Mouse (Mus musculus) heart, embryonic 15.5 days (tissue): ENCODE results near the gene Sema6b. TPM values are rescaled to one million over a fixed set of nuclear protein-coding genes. Genes with fewer than 3 reads are reported as not detected.
A peak's percentile ranks its signal among the peaks of the same experiment; 100 is the strongest.

Experiments used
- ATAC-seq: fragments of 200-750 bp; cut with Nextera tagmentation; replicated peaks from 2 replicates; pipeline ENCODE4 v1.8.0; 2017; ENCODE audit warnings: low read depth, moderate TSS enrichment; ENCODE audit not compliant: insufficient number of reproducible peaks, insufficient read depth, low FRiP score
- H3K27ac ChIP-seq: fragments of 300-500 bp; sonication (generic); 2 replicates; pipeline ENCODE4 v1.5.1; 2015; ENCODE audit warnings: mild to moderate bottlenecking, inconsistent platforms
- H3K27me3 ChIP-seq: fragments of 300-500 bp; sonication (generic); 2 replicates; pipeline ENCODE4 v1.6.1; 2015; ENCODE audit warnings: inconsistent platforms
- H3K36me3 ChIP-seq: fragments of 300-500 bp; sonication (generic); 2 replicates; pipeline ENCODE4 v1.6.1; 2015; ENCODE audit warnings: mild to moderate bottlenecking, inconsistent platforms
- H3K4me1 ChIP-seq: fragments of 300-500 bp; sonication (generic); replicated peaks from 2 replicates; pipeline ENCODE4 v1.6.1; 2015; ENCODE audit warnings: inconsistent platforms
- H3K4me2 ChIP-seq: fragments of 300-500 bp; sonication (generic); 2 replicates; pipeline ENCODE4 v1.6.1; 2015; ENCODE audit warnings: inconsistent platforms, mild to moderate bottlenecking, moderate library complexity
- H3K4me3 ChIP-seq: fragments of 300-500 bp; sonication (generic); 2 replicates; pipeline ENCODE4 v1.5.1; 2015; ENCODE audit warnings: mild to moderate bottlenecking, inconsistent platforms
- H3K9ac ChIP-seq: fragments of 300-500 bp; sonication (generic); 2 replicates; pipeline ENCODE4 v1.6.1; 2015; ENCODE audit warnings: mild to moderate bottlenecking, inconsistent platforms
- H3K9me3 ChIP-seq: fragments of 300-500 bp; sonication (generic); replicated peaks from 2 replicates; pipeline ENCODE4 v1.6.1; 2016; ENCODE audit warnings: inconsistent platforms
- WGBS: fragments of 180-500 bp; shearing (Covaris S2); methylation state at CpG from one replicate; pipeline ENCODE4 v1.1.7; 2015; ENCODE audit warnings: mixed read lengths; 5-methylcytosine and 5-hydroxymethylcytosine counted together
- polyA plus RNA-seq: library from polyadenylated mRNA; unstranded; fragments of >200 nt; fragmentation: Nextera tagmentation; extraction: Ambion mirVana; gene quantifications from 2 replicates; pipeline ENCODE4 v1.2.1, GENCODE M21; 2015

The Sema6b gene
- polyA plus RNA-seq, 1 experiment from 2014 or later: 0.92 TPM

GRCm38 (mm10) chr17:56165671-56166070 is 25.5 kb upstream of the Sema6b start:
- no peaks in the 10 kb centered on the region for H3K27me3 ChIP-seq
- ATAC-seq: no peak
- H3K4me1 ChIP-seq: peaks cover 29% of the 10 kb centered on the region
- H3K9ac ChIP-seq: no peak overlapping the region
- no peaks in the 10 kb centered on the region for H3K9me3 ChIP-seq
- 69% methylated on average over 11 of the region's 11 CpGs for WGBS
- no peak overlapping the region for H3K4me3 ChIP-seq
- H3K36me3 ChIP-seq: no peaks in the 10 kb centered on the region
- no peak overlapping the region for H3K27ac ChIP-seq
- no peak overlapping the region for H3K4me2 ChIP-seq

- H3K4me2 ChIP-seq: no peak overlapping the region
- WGBS: 49% methylated on average over 3 of the region's 3 CpGs
- no peak for ATAC-seq
Observed at GRCm38 (mm10) chr17:56164510-56164909, 24.4 kb upstream of the Sema6b start.

GRCm38 (mm10) chr17:56163523-56164102 is 23.5 kb upstream of the Sema6b start:
- peaks cover 27% of the 10 kb centered on the region for H3K4me1 ChIP-seq
- 67% methylated on average over 6 of the region's 6 CpGs for WGBS
- ATAC-seq: no peak
- H3K4me2 ChIP-seq: peak overlapping the region; percentile 76
- H3K4me3 ChIP-seq: peak overlapping the region; percentile 53
- no peaks in the 10 kb centered on the region for H3K9me3 ChIP-seq
- no peaks in the 10 kb centered on the region for H3K36me3 ChIP-seq
- peaks cover 8% of the 10 kb centered on the region for H3K27me3 ChIP-seq
- H3K27ac ChIP-seq: peak overlapping the region; percentile 25; the same call in 1 of the 2 replicates
- no peak overlapping the region for H3K9ac ChIP-seq

More at GRCm38 (mm10) chr17:56164510-56164909, 24.4 kb upstream of the Sema6b start:
- Histone ChIP-seq H3K27me3 (peaks cover under 1% of the 10 kb centered on the region), H3K4me1 (peaks cover 26% of the 10 kb centered on the region), H3K9me3 (no peaks in the 10 kb centered on the region), H3K27ac (no peak overlapping the region), H3K36me3 (no peaks in the 10 kb centered on the region), H3K9ac (no peak overlapping the region), H3K4me3 (no peak overlapping the region)

GRCm38 (mm10) chr17:56162231-56162774 is 22.2 kb upstream of the Sema6b start, which contains the start of gene Tnfaip8l1:
Gene Tnfaip8l1 (plus strand): TSS chr17:56162477.
- no peaks in the 10 kb centered on the region for H3K36me3 ChIP-seq
- under 1% methylated on average over 30 of the region's 30 CpGs for WGBS
- no peaks in the 10 kb centered on the region for H3K9me3 ChIP-seq
- ATAC-seq: peak; percentile 97
- H3K4me2 ChIP-seq: peak within 1 kb of the TSS; percentile 76
- H3K9ac ChIP-seq: peak within 1 kb of the TSS; percentile 42
- peak within 1 kb of the TSS; percentile 16; the same call in 1 of the 2 replicates for H3K27ac ChIP-seq
- H3K4me1 ChIP-seq: peaks cover 27% of the 10 kb centered on the region
- H3K27me3 ChIP-seq: peaks cover 20% of the 10 kb centered on the region
- peak within 1 kb of the TSS; percentile 53 for H3K4me3 ChIP-seq

GRCm38 (mm10) chr17:56159729-56160128 is 19.6 kb upstream of the Sema6b start:
- H3K27ac ChIP-seq: no peak overlapping the region
- no peaks in the 10 kb centered on the region for H3K9me3 ChIP-seq
- WGBS: 3% methylated on average over 9 of the region's 9 CpGs
- peaks cover 26% of the 10 kb centered on the region for H3K4me1 ChIP-seq
- ATAC-seq: no peak
- H3K4me3 ChIP-seq: no peak overlapping the region
- no peak overlapping the region for H3K9ac ChIP-seq
- H3K4me2 ChIP-seq: no peak overlapping the region
- peaks cover 46% of the 10 kb centered on the region for H3K27me3 ChIP-seq
- no peaks in the 10 kb centered on the region for H3K36me3 ChIP-seq

GRCm38 (mm10) chr17:56153643-56154042 is 13.5 kb upstream of the Sema6b start:
- Histone ChIP-seq H3K9me3 (no peaks in the 10 kb centered on the region), H3K36me3 (no peaks in the 10 kb centered on the region), H3K27ac (no peak overlapping the region), H3K4me2 (no peak overlapping the region), H3K4me3 (no peak overlapping the region), H3K27me3 (peaks cover 90% of the 10 kb centered on the region), H3K4me1 (peaks cover 11% of the 10 kb centered on the region), H3K9ac (no peak overlapping the region)
- ATAC-seq: no peak
- WGBS: 30% methylated on average over 9 of the region's 9 CpGs

- ATAC-seq: no peak
- Histone ChIP-seq H3K27me3 (peaks cover 90% of the 10 kb centered on the region), H3K4me3 (no peak overlapping the region), H3K36me3 (no peaks in the 10 kb centered on the region), H3K9me3 (no peaks in the 10 kb centered on the region), H3K4me2 (no peak overlapping the region), H3K4me1 (peaks cover 13% of the 10 kb centered on the region), H3K9ac (no peak overlapping the region), H3K27ac (no peak overlapping the region)
- WGBS: 37% methylated on average over 2 of the region's 2 CpGs
Observed at GRCm38 (mm10) chr17:56149897-56150296, 9.8 kb upstream of the Sema6b start.

- peaks cover 90% of the 10 kb centered on the region for H3K27me3 ChIP-seq
- H3K4me2 ChIP-seq: peak overlapping the region; percentile 45
- no peaks in the 10 kb centered on the region for H3K9me3 ChIP-seq
- H3K36me3 ChIP-seq: no peaks in the 10 kb centered on the region
- 0 out of 2 replicates have a peak overlapping the region, but pooled peaks have one; percentile 17 for H3K9ac ChIP-seq
- WGBS: 2% methylated on average over 30 of the region's 30 CpGs
- H3K27ac ChIP-seq: no peak overlapping the region
- peaks cover 13% of the 10 kb centered on the region for H3K4me1 ChIP-seq
- H3K4me3 ChIP-seq: peak overlapping the region; percentile 8
- ATAC-seq: 0 out of 2 replicates have a peak, but pooled peaks have one; percentile 11
Observed at GRCm38 (mm10) chr17:56148790-56149618, 8.9 kb upstream of the Sema6b start.

GRCm38 (mm10) chr17:56148280-56148679 is 8.1 kb upstream of the Sema6b start:
- Histone ChIP-seq H3K36me3 (no peaks in the 10 kb centered on the region), H3K27me3 (peaks cover 91% of the 10 kb centered on the region), H3K9ac (0 out of 2 replicates have a peak overlapping the region, but pooled peaks have one; percentile 17), H3K4me2 (peak overlapping the region; percentile 45), H3K27ac (no peak overlapping the region), H3K9me3 (no peaks in the 10 kb centered on the region), H3K4me3 (peak overlapping the region; percentile 8; the same call in 1 of the 2 replicates), H3K4me1 (peaks cover 7% of the 10 kb centered on the region)
- no peak for ATAC-seq
- WGBS: 22% methylated on average over 9 of the region's 9 CpGs

GRCm38 (mm10) chr17:56147420-56147819 is 7.3 kb upstream of the Sema6b start:
- ATAC-seq: no peak
- Histone ChIP-seq H3K4me2 (no peak overlapping the region), H3K36me3 (no peaks in the 10 kb centered on the region), H3K9me3 (no peaks in the 10 kb centered on the region), H3K27me3 (peaks cover 94% of the 10 kb centered on the region), H3K9ac (no peak overlapping the region), H3K4me1 (peaks cover 8% of the 10 kb centered on the region), H3K27ac (no peak overlapping the region), H3K4me3 (no peak overlapping the region)
- 49% methylated on average over 12 of the region's 12 CpGs for WGBS

GRCm38 (mm10) chr17:56146131-56146530 is 6.0 kb upstream of the Sema6b start:
- Histone ChIP-seq H3K27me3 (peaks cover 99% of the 10 kb centered on the region), H3K9ac (no peak overlapping the region), H3K36me3 (no peaks in the 10 kb centered on the region), H3K9me3 (no peaks in the 10 kb centered on the region), H3K4me2 (no peak overlapping the region), H3K27ac (no peak overlapping the region), H3K4me3 (no peak overlapping the region), H3K4me1 (peaks cover 19% of the 10 kb centered on the region)
- no peak for ATAC-seq
- 23% methylated on average over 9 of the region's 9 CpGs for WGBS
